Mouse (Mus musculus) liver, embryonic 14.5 days (tissue): ENCODE data around the gene Tmem242. TPM values are rescaled to one million over a fixed set of nuclear protein-coding genes. Genes with fewer than 3 reads are reported as not detected.

Source experiments
- ATAC-seq: fragments of 200-750 bp; cut with Nextera tagmentation; 2 replicates; pipeline ENCODE4 v1.8.0; 2017; ENCODE audit warnings: moderate number of reproducible peaks, mild to moderate bottlenecking, moderate library complexity; ENCODE audit not compliant: insufficient read depth
- DNase-seq, 3 experiments: peaks; one replicate each; pipeline ENCODE4 v3.0.0-alpha.2; 2012 to 2013; ENCODE audit warnings: low read depth in 3 of 3, low spot score in 3 of 3
- H3K27ac ChIP-seq: fragments of 300-500 bp; sonication (generic); 2 replicates; pipeline ENCODE4 v1.5.1; 2014; ENCODE audit warnings: moderate library complexity, mild to moderate bottlenecking, control low read depth, inconsistent platforms
- H3K27me3 ChIP-seq: fragments of 300-500 bp; sonication (generic); 2 replicates; pipeline ENCODE4 v1.6.1; 2014; ENCODE audit warnings: mild to moderate bottlenecking, low read length, moderate library complexity; ENCODE audit not compliant: control insufficient read depth, insufficient read depth
- H3K36me3 ChIP-seq: fragments of 300-500 bp; sonication (generic); replicated peaks from 2 replicates; pipeline ENCODE4 v1.6.1; 2014; ENCODE audit warnings: low read depth; ENCODE audit not compliant: control insufficient read depth, insufficient read depth
- H3K4me1 ChIP-seq, 2 experiments: fragments of 200-500 bp in 1 of 2; fragments of 300-500 bp in 1 of 2; sonication (generic) in 1 of 2; replicated peaks; 2 replicates each; pipeline ENCODE4 v1.6.1; 2012 to 2014; ENCODE audit warnings: antibody characterized with exemption in 1 of 2, inconsistent platforms in 1 of 2, low read length in 1 of 2; ENCODE audit not compliant: control insufficient read depth in 2 of 2, insufficient read depth in 2 of 2
- H3K4me2 ChIP-seq: fragments of 300-500 bp; sonication (generic); 2 replicates; pipeline ENCODE4 v1.6.1; 2014; ENCODE audit warnings: low read depth, mild to moderate bottlenecking, control low read depth, moderate library complexity
- H3K4me3 ChIP-seq, 2 experiments: fragments of 200-500 bp in 1 of 2; fragments of 300-500 bp in 1 of 2; sonication (generic) in 1 of 2; 2 replicates each; pipeline ENCODE4 v1.5.1; 2012 to 2014; ENCODE audit warnings: low read depth in 2 of 2, low read length in 2 of 2, mild to moderate bottlenecking in 2 of 2, control low read depth in 1 of 2, inconsistent platforms in 1 of 2, moderate library complexity in 1 of 2; ENCODE audit not compliant: insufficient read depth in 1 of 2
- H3K9ac ChIP-seq: fragments of 300-500 bp; sonication (generic); replicated peaks from 2 replicates; pipeline ENCODE4 v1.6.1; 2014; ENCODE audit warnings: mild to moderate bottlenecking, control low read depth, moderate library complexity
- H3K9me3 ChIP-seq: fragments of 300-500 bp; sonication (generic); 2 replicates; pipeline ENCODE4 v1.6.1; 2016; ENCODE audit warnings: low read length, mixed read lengths; ENCODE audit not compliant: control insufficient read depth
- CTCF ChIP-seq: IDR thresholded peaks from 2 replicates; pipeline ENCODE4 v1.5.1; 2016; ENCODE audit warnings: antibody characterized with exemption, low read depth, control low read depth
- EP300 ChIP-seq: IDR thresholded peaks from 2 replicates; pipeline ENCODE4 v1.6.1; 2016; ENCODE audit warnings: antibody characterized with exemption, low read depth
- WGBS: fragments of 180-500 bp; shearing (Covaris S2); extraction: QIAGEN DNeasy Blood & Tissue Kit; methylation state at CpG from one replicate; pipeline ENCODE4 v1.1.7; 2014; ENCODE audit not compliant: insufficient replicate concordance; 5-methylcytosine and 5-hydroxymethylcytosine counted together
- polyA plus RNA-seq, 2 experiments: library from polyadenylated mRNA; depleted of rRNA in 1 of 2; stranded (reverse) in 1 of 2; unstranded in 1 of 2; fragments of >200 nt; fragmentation: Nextera tagmentation in 1 of 2; extraction: Ambion mirVana in 1 of 2; gene quantifications; 2 replicates each; pipeline versions ENCODE4 v1.2.1 to v1.2.3; 2012 to 2014

The Tmem242 gene
- polyA plus RNA-seq, 2 experiments = 10.5 to 42.5 TPM

DNA sequence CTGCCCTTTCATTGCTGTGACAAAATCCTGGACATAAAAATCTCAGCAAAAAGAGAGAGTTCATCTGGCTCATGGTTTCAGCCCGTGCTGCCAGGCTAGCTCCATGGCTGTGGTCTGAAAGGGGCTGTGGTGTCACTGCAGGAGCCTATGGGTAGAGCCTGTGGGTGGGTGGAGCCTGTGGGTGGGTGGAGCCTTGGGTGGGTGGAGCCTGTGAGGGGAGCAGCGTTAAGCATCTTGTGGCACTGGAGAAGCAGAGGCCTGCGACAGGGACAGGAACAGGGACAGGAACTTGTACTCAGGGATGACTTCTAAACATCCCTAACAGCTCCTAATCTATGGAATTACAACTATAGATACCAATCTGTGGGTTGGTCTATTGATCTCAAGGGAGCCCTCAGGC lies 32.2 kb upstream of the Tmem242 start:
- WGBS = 23% methylated on average over 3 of the region's 3 CpGs

GRCm38 (mm10) chr17:5467177-5467576 lies 27.1 kb upstream of the Tmem242 start:
- no peak overlapping the region for H3K4me2 ChIP-seq
- 38% methylated on average over 4 of the region's 4 CpGs for WGBS
- H3K9ac ChIP-seq = no peak overlapping the region
- no peak overlapping the region for H3K27ac ChIP-seq
- no peaks in the 10 kb centered on the region for H3K9me3 ChIP-seq
- no peak overlapping the region for H3K4me3 ChIP-seq
- TF ChIP-seq CTCF = no peak
- TF ChIP-seq EP300 = no peak
- no peaks in the 10 kb centered on the region for H3K4me1 ChIP-seq
- H3K36me3 ChIP-seq = no peaks in the 10 kb centered on the region
- DNase-seq = no peak
- no peaks in the 10 kb centered on the region; the same call in 1 of the 2 replicates for H3K27me3 ChIP-seq
- ATAC-seq = no peak

More for the DNA sequence above, 32.2 kb upstream of the Tmem242 start:
- peak; percentile 70 for ATAC-seq
- H3K36me3 ChIP-seq = no peaks in the 10 kb centered on the region
- H3K4me3 ChIP-seq = no peak overlapping the region
- TF ChIP-seq CTCF = no peak
- no peak for TF ChIP-seq EP300
- no peaks in the 10 kb centered on the region for H3K9me3 ChIP-seq
- H3K9ac ChIP-seq = no peak overlapping the region
- no peak overlapping the region for H3K27ac ChIP-seq
- DNase-seq = no peak
- no peaks in the 10 kb centered on the region; the same call in 1 of the 2 replicates for H3K27me3 ChIP-seq
- no peak overlapping the region for H3K4me2 ChIP-seq
- H3K4me1 ChIP-seq = no peaks in the 10 kb centered on the region; a peak in 1 of 4 replicates

DNA sequence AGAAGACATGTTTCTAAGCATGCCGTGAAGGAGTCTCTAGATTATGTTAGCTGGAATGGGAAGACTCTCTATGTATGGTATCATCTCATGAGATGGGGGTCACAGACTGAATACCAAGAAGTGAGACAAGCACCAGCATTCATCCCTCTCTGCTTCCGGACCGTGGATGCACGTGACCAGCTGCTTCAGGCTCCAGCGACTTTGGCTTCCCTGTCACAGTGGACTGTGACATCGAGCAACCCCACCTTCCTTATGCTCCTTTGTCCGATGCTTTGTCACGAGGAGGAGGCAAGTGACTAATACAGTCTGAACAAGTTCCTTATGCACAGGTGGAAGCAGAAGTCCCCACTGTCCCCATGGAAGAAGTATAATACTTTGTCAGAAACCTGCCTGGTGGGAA lies 26.7 kb upstream of the Tmem242 start:
- H3K4me1 ChIP-seq = no peaks in the 10 kb centered on the region
- whole genome bisulfite sequencing = 69% methylated on average over 8 of the region's 8 CpGs
- no peak overlapping the region for H3K4me2 ChIP-seq
- no peak overlapping the region for H3K27ac ChIP-seq
- DNase-seq (no peak), ATAC-seq (no peak)
- TF ChIP-seq CTCF (no peak), EP300 (no peak)
- no peaks in the 10 kb centered on the region; the same call in 1 of the 2 replicates for H3K27me3 ChIP-seq
- no peaks in the 10 kb centered on the region for H3K36me3 ChIP-seq
- H3K9me3 ChIP-seq = no peaks in the 10 kb centered on the region
- no peak overlapping the region for H3K4me3 ChIP-seq
- no peak overlapping the region for H3K9ac ChIP-seq

GRCm38 (mm10) chr17:5463912-5464311 lies 23.9 kb upstream of the Tmem242 start:
- 92% methylated on average over 2 of the region's 2 CpGs for WGBS
- H3K9ac ChIP-seq = no peak overlapping the region
- H3K27me3 ChIP-seq = no peaks in the 10 kb centered on the region; the same call in none of the 2 replicates
- H3K4me1 ChIP-seq = no peaks in the 10 kb centered on the region
- H3K9me3 ChIP-seq = no peaks in the 10 kb centered on the region
- H3K36me3 ChIP-seq = no peaks in the 10 kb centered on the region
- H3K27ac ChIP-seq = no peak overlapping the region
- TF ChIP-seq EP300 (no peak), CTCF (no peak)
- DNase-seq (no peak), ATAC-seq (no peak)
- no peak overlapping the region for H3K4me2 ChIP-seq
- no peak overlapping the region for H3K4me3 ChIP-seq

DNA sequence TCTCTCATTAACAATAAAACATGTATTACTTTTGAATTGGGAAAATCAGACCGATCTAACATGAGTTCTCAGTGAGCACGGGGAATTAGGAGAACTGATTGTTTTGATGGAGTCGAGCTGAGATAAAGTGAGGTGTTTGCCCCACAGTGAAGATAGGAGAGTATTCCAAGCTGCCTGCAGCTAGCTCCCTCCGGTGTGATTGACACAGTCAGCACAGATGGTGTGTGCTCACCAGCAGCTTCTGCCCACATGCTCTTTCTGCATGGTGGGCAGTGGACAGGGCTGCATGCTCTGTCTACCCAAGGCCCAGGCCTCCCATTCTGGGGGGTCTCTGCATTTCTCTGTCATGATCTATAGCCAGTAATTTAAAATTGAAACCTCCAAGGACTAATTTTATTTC lies 13.6 kb upstream of the Tmem242 start:
- Histone ChIP-seq H3K4me2 (no peak overlapping the region), H3K4me3 (no peak overlapping the region), H3K36me3 (no peaks in the 10 kb centered on the region), H3K27me3 (peaks cover 4% of the 10 kb centered on the region; the same call in 1 of the 2 replicates), H3K27ac (no peak overlapping the region), H3K4me1 (no peaks in the 10 kb centered on the region), H3K9me3 (no peaks in the 10 kb centered on the region), H3K9ac (no peak overlapping the region)
- DNase-seq (no peak), ATAC-seq (no peak)
- TF ChIP-seq EP300 (no peak), CTCF (no peak)
- WGBS = 50% methylated on average over 4 of the region's 4 CpGs
